Mouse (Mus musculus): Measurements from ENCODE around the gene Apol11a.
A peak's percentile ranks its signal among the peaks of the same experiment; 100 is the strongest.
"Not testable (repeated sequence)": the region's sequence is repeated elsewhere in the genome, so short reads cannot be mapped to it uniquely, and the experiment has no call there.

The Apol11a gene

GRCm38 (mm10) chr15:77507966-77508365 is at the start of gene Apol11a:
Gene Apol11a (plus strand): TSS chr15:77508271.
- DNase-seq (ENCODE audit: extremely low spot score, low spot score) = not testable (repeated sequence)

GRCm38 (mm10) chr15:77474699-77475390 is 33.2 kb upstream of the Apol11a start:
- not testable (repeated sequence) for DNase-seq (ENCODE audit: extremely low spot score, low spot score)

GRCm38 (mm10) chr15:77476693-77477092 is 31.4 kb upstream of the Apol11a start, which contains the start of gene Apol10a:
Gene Apol10a (plus strand): TSS chr15:77477047.
- not testable (repeated sequence) for DNase-seq (ENCODE audit: extremely low spot score, low spot score)

- no peak for DNase-seq (ENCODE audit: extremely low spot score, low spot score)
Measured at GRCm38 (mm10) chr15:77482140-77482794, 25.8 kb upstream of the Apol11a start.

GRCm38 (mm10) chr15:77493181-77493580 is 14.9 kb upstream of the Apol11a start:
- not testable (repeated sequence) for DNase-seq (ENCODE audit: extremely low spot score, low spot score)

GRCm38 (mm10) chr15:77494694-77495093 is 13.4 kb upstream of the Apol11a start:
- not testable (repeated sequence) for DNase-seq (ENCODE audit: extremely low spot score, low spot score)

GRCm38 (mm10) chr15:77520596-77520995 is 12.5 kb downstream of the Apol11a start:
- DNase-seq (ENCODE audit: extremely low spot score, low spot score) = not testable (repeated sequence)

- peak; percentile 51 for DNase-seq (ENCODE audit: extremely low spot score, low spot score)
Measured at GRCm38 (mm10) chr15:77523186-77523843, 15.2 kb downstream of the Apol11a start.

- DNase-seq (ENCODE audit: extremely low spot score, low spot score) = no peak
Measured at GRCm38 (mm10) chr15:77533216-77533615, 25.1 kb downstream of the Apol11a start, which contains the start of gene Apol7c. Gene Apol7c (minus strand): TSS chr15:77533316.

GRCm38 (mm10) chr15:77539221-77539620 is 31.1 kb downstream of the Apol11a start:
- not testable (repeated sequence) for DNase-seq (ENCODE audit: extremely low spot score, low spot score)

- DNase-seq (ENCODE audit: extremely low spot score, low spot score) = no peak
Measured at GRCm38 (mm10) chr15:77561792-77562191, 53.7 kb downstream of the Apol11a start, which contains the start of gene 1700025B11Rik. Gene 1700025B11Rik (minus strand): TSS chr15:77561892.

GRCm38 (mm10) chr15:77563219-77563618 is 55.1 kb downstream of the Apol11a start:
- DNase-seq (ENCODE audit: extremely low spot score, low spot score) = no peak
